Mouse (Mus musculus): ENCODE results near the gene Nol12. TPM values are rescaled to one million over a fixed set of nuclear protein-coding genes. Genes with fewer than 3 reads are reported as not detected.

The Nol12 gene
- polyA plus RNA-seq, 1 experiment from 2014 or later: 64.2 TPM

- Histone ChIP-seq H3K4me2 (ENCODE audit: low read length) (peak within 1 kb of the TSS; percentile 88), H3K9me3 (ENCODE audit: control insufficient read depth, low read length) (no peaks in the 10 kb centered on the region), H3K4me3 (replicated peaks; ENCODE audit: low read length) (peak within 1 kb of the TSS; percentile 48), H3K36me3 (ENCODE audit: control insufficient read depth, insufficient read depth) (no peaks in the 10 kb centered on the region), H3K27ac (ENCODE audit: low read length) (no peak within 1 kb of the TSS), H3K4me1 (replicated peaks; ENCODE audit: control insufficient read depth, insufficient read depth, low read length) (peaks cover 15% of the 10 kb centered on the region), H3K27me3 (replicated peaks; ENCODE audit: control insufficient read depth, insufficient read depth, low read length) (no peaks in the 10 kb centered on the region), H3K9ac (replicated peaks; ENCODE audit: low read depth, low read length) (peak within 1 kb of the TSS; percentile 57)
- ATAC-seq: peak; percentile 52; the same call in 1 of the 2 replicates
- 3% methylated on average over 43 of the region's 47 CpGs for WGBS
These were observed 34.8 kb upstream of the Nol12 start, which contains the start of gene Sh3bp1 for GRCm38 (mm10) chr15:78899740-78900584. Gene Sh3bp1 (plus strand): TSS chr15:78899768.

- no peaks in the 10 kb centered on the region for H3K36me3 ChIP-seq (ENCODE audit: control insufficient read depth, insufficient read depth)
These were observed 33.9 kb upstream of the Nol12 start for GRCm38 (mm10) chr15:78900585-78901421.

GRCm38 (mm10) chr15:78901422-78901789 lies 33.3 kb upstream of the Nol12 start:
- Histone ChIP-seq H3K9ac (replicated peaks; ENCODE audit: low read depth, low read length) (no peak overlapping the region), H3K4me3 (replicated peaks; ENCODE audit: low read length) (no peak overlapping the region), H3K4me2 (ENCODE audit: low read length) (no peak overlapping the region), H3K36me3 (ENCODE audit: control insufficient read depth, insufficient read depth) (no peaks in the 10 kb centered on the region), H3K9me3 (ENCODE audit: control insufficient read depth, low read length) (no peaks in the 10 kb centered on the region), H3K27ac (ENCODE audit: low read length) (no peak overlapping the region), H3K4me1 (replicated peaks; ENCODE audit: control insufficient read depth, insufficient read depth, low read length) (peaks cover 15% of the 10 kb centered on the region), H3K27me3 (replicated peaks; ENCODE audit: control insufficient read depth, insufficient read depth, low read length) (no peaks in the 10 kb centered on the region)
- WGBS: 40% methylated on average over 8 of the region's 8 CpGs
- no peak for ATAC-seq

More at GRCm38 (mm10) chr15:78900585-78901421, 33.9 kb upstream of the Nol12 start:
- no peak for ATAC-seq
- H3K9ac ChIP-seq (replicated peaks; ENCODE audit: low read depth, low read length): no peak overlapping the region
- peak overlapping the region; percentile 48; the same call in 1 of the 2 replicates for H3K4me3 ChIP-seq (replicated peaks; ENCODE audit: low read length)
- H3K27me3 ChIP-seq (replicated peaks; ENCODE audit: control insufficient read depth, insufficient read depth, low read length): no peaks in the 10 kb centered on the region
- H3K4me1 ChIP-seq (replicated peaks; ENCODE audit: control insufficient read depth, insufficient read depth, low read length): peaks cover 15% of the 10 kb centered on the region
- H3K9me3 ChIP-seq (ENCODE audit: control insufficient read depth, low read length): no peaks in the 10 kb centered on the region
- no peak overlapping the region for H3K27ac ChIP-seq (ENCODE audit: low read length)
- peak overlapping the region; percentile 88 for H3K4me2 ChIP-seq (ENCODE audit: low read length)
- 27% methylated on average over 18 of the region's 18 CpGs for WGBS

GRCm38 (mm10) chr15:78903243-78903642 lies 31.5 kb upstream of the Nol12 start:
- Histone ChIP-seq H3K4me1 (replicated peaks; ENCODE audit: control insufficient read depth, insufficient read depth, low read length) (peaks cover 15% of the 10 kb centered on the region), H3K27me3 (replicated peaks; ENCODE audit: control insufficient read depth, insufficient read depth, low read length) (no peaks in the 10 kb centered on the region), H3K4me3 (replicated peaks; ENCODE audit: low read length) (no peak overlapping the region), H3K36me3 (ENCODE audit: control insufficient read depth, insufficient read depth) (no peaks in the 10 kb centered on the region), H3K27ac (ENCODE audit: low read length) (no peak overlapping the region), H3K9ac (replicated peaks; ENCODE audit: low read depth, low read length) (no peak overlapping the region; the same call in 1 of the 2 replicates), H3K4me2 (ENCODE audit: low read length) (no peak overlapping the region), H3K9me3 (ENCODE audit: control insufficient read depth, low read length) (no peaks in the 10 kb centered on the region)
- WGBS: 4% methylated on average over 2 of the region's 2 CpGs
- peak; percentile 37 for ATAC-seq

- Histone ChIP-seq H3K36me3 (ENCODE audit: control insufficient read depth, insufficient read depth) (no peaks in the 10 kb centered on the region), H3K27me3 (replicated peaks; ENCODE audit: control insufficient read depth, insufficient read depth, low read length) (no peaks in the 10 kb centered on the region), H3K4me1 (replicated peaks; ENCODE audit: control insufficient read depth, insufficient read depth, low read length) (peaks cover 3% of the 10 kb centered on the region; the same call in 1 of the 2 replicates), H3K27ac (ENCODE audit: low read length) (no peak overlapping the region), H3K4me2 (ENCODE audit: low read length) (no peak overlapping the region), H3K9me3 (ENCODE audit: control insufficient read depth, low read length) (no peaks in the 10 kb centered on the region), H3K9ac (replicated peaks; ENCODE audit: low read depth, low read length) (no peak overlapping the region), H3K4me3 (replicated peaks; ENCODE audit: low read length) (no peak overlapping the region)
- 84% methylated on average over 7 of the region's 7 CpGs for WGBS
- ATAC-seq: no peak
These were observed 26.3 kb upstream of the Nol12 start for GRCm38 (mm10) chr15:78908399-78908798.

- Histone ChIP-seq H3K9me3 (ENCODE audit: control insufficient read depth, low read length) (no peaks in the 10 kb centered on the region), H3K4me3 (replicated peaks; ENCODE audit: low read length) (no peak overlapping the region), H3K9ac (replicated peaks; ENCODE audit: low read depth, low read length) (no peak overlapping the region), H3K27me3 (replicated peaks; ENCODE audit: control insufficient read depth, insufficient read depth, low read length) (no peaks in the 10 kb centered on the region), H3K36me3 (ENCODE audit: control insufficient read depth, insufficient read depth) (no peaks in the 10 kb centered on the region), H3K4me1 (replicated peaks; ENCODE audit: control insufficient read depth, insufficient read depth, low read length) (peaks cover 3% of the 10 kb centered on the region; the same call in 1 of the 2 replicates), H3K4me2 (ENCODE audit: low read length) (no peak overlapping the region), H3K27ac (ENCODE audit: low read length) (no peak overlapping the region)
- WGBS: 95% methylated on average over 8 of the region's 8 CpGs
- ATAC-seq: no peak
These were observed 25.8 kb upstream of the Nol12 start for GRCm38 (mm10) chr15:78908982-78909381.

- Histone ChIP-seq H3K27ac (ENCODE audit: low read length) (no peak overlapping the region), H3K27me3 (replicated peaks; ENCODE audit: control insufficient read depth, insufficient read depth, low read length) (no peaks in the 10 kb centered on the region), H3K9ac (replicated peaks; ENCODE audit: low read depth, low read length) (no peak overlapping the region; the same call in 1 of the 2 replicates), H3K36me3 (ENCODE audit: control insufficient read depth, insufficient read depth) (no peaks in the 10 kb centered on the region), H3K9me3 (ENCODE audit: control insufficient read depth, low read length) (no peaks in the 10 kb centered on the region), H3K4me1 (replicated peaks; ENCODE audit: control insufficient read depth, insufficient read depth, low read length) (peaks cover 27% of the 10 kb centered on the region), H3K4me3 (replicated peaks; ENCODE audit: low read length) (no peak overlapping the region), H3K4me2 (ENCODE audit: low read length) (no peak overlapping the region)
- 31% methylated on average over 9 of the region's 9 CpGs for WGBS
- ATAC-seq: no peak
These were observed 22.7 kb upstream of the Nol12 start for GRCm38 (mm10) chr15:78912040-78912439.

GRCm38 (mm10) chr15:78913632-78914090 lies 21.1 kb upstream of the Nol12 start, which contains the start of gene Pdxp:
Gene Pdxp (plus strand): TSS chr15:78913919.
- Histone ChIP-seq H3K4me3 (replicated peaks; ENCODE audit: low read length) (peak within 1 kb of the TSS; percentile 77), H3K36me3 (ENCODE audit: control insufficient read depth, insufficient read depth) (no peaks in the 10 kb centered on the region), H3K4me1 (replicated peaks; ENCODE audit: control insufficient read depth, insufficient read depth, low read length) (peaks cover 27% of the 10 kb centered on the region), H3K9me3 (ENCODE audit: control insufficient read depth, low read length) (no peaks in the 10 kb centered on the region), H3K27me3 (replicated peaks; ENCODE audit: control insufficient read depth, insufficient read depth, low read length) (no peaks in the 10 kb centered on the region), H3K27ac (ENCODE audit: low read length) (peak within 1 kb of the TSS; percentile 97), H3K4me2 (ENCODE audit: low read length) (peak within 1 kb of the TSS; percentile 86), H3K9ac (replicated peaks; ENCODE audit: low read depth, low read length) (peak within 1 kb of the TSS; percentile 87)
- 0% methylated on average over 51 of the region's 51 CpGs for WGBS
- peak; percentile 94 for ATAC-seq

All from forebrain, embryonic 16.5 days (tissue).